Mouse (Mus musculus): Measurements from ENCODE around the gene Igbp1. TPM values are rescaled to one million over a fixed set of nuclear protein-coding genes. Genes with fewer than 3 reads are reported as not detected.

Gene Igbp1
- polyA plus RNA-seq, 1 experiment from 2014 or later: 32.4 TPM

Other genes with a start within 250 kb of the Igbp1 start
- not detected in 2 replicates for gene Otud6a, start 65.3 kb upstream of the Igbp1 start, polyA plus RNA-seq (2014; fragmentation: Nextera tagmentation; extraction: Ambion mirVana)
- not detected in 2 replicates for gene Awat2, start 51.6 kb upstream of the Igbp1 start, polyA plus RNA-seq (2014; fragmentation: Nextera tagmentation; extraction: Ambion mirVana)
- not detected in 2 replicates for gene Dgat2l6, start 30.5 kb downstream of the Igbp1 start, polyA plus RNA-seq (2014; fragmentation: Nextera tagmentation; extraction: Ambion mirVana)
- not detected in 2 replicates for gene Awat1, start 78.0 kb downstream of the Igbp1 start, polyA plus RNA-seq (2014; fragmentation: Nextera tagmentation; extraction: Ambion mirVana)
- gene P2ry4, start 100.6 kb downstream of the Igbp1 start, polyA plus RNA-seq (2014; fragmentation: Nextera tagmentation; extraction: Ambion mirVana): not detected in 2 replicates
- not detected in 2 replicates for gene Arr3, start 111.2 kb downstream of the Igbp1 start, polyA plus RNA-seq (2014; fragmentation: Nextera tagmentation; extraction: Ambion mirVana)
- gene Kif4, start 131.4 kb downstream of the Igbp1 start, polyA plus RNA-seq (2014; fragmentation: Nextera tagmentation; extraction: Ambion mirVana): 2.1 and 3.4 TPM in 2 replicates
- 98.9 and 101 TPM in 2 replicates for gene Pdzd11, start 132.3 kb downstream of the Igbp1 start, polyA plus RNA-seq (2014; fragmentation: Nextera tagmentation; extraction: Ambion mirVana)
- 40.8 and 43.5 TPM in 2 replicates for gene Gdpd2, start 235.6 kb downstream of the Igbp1 start, polyA plus RNA-seq (2014; fragmentation: Nextera tagmentation; extraction: Ambion mirVana)

All from neural tube, embryonic 14.5 days (tissue).